Mouse (Mus musculus): ENCODE measurements around the gene Fancf. TPM values are rescaled to one million over a fixed set of nuclear protein-coding genes. Genes with fewer than 3 reads are reported as not detected.

The Fancf gene
- polyA plus RNA-seq, 1 experiment from 2014 or later = 9.8 TPM

- DNase-seq (ENCODE audit: low spot score) = no peak
Observed at GRCm38 (mm10) chr7:51850877-51851276, 11.2 kb downstream of the Fancf start.

GRCm38 (mm10) chr7:51840515-51840914 lies 21.6 kb downstream of the Fancf start:
- DNase-seq (ENCODE audit: low spot score) = no peak

GRCm38 (mm10) chr7:51831917-51832316 lies 30.1 kb downstream of the Fancf start:
- no peak for DNase-seq (ENCODE audit: low spot score)

DNA sequence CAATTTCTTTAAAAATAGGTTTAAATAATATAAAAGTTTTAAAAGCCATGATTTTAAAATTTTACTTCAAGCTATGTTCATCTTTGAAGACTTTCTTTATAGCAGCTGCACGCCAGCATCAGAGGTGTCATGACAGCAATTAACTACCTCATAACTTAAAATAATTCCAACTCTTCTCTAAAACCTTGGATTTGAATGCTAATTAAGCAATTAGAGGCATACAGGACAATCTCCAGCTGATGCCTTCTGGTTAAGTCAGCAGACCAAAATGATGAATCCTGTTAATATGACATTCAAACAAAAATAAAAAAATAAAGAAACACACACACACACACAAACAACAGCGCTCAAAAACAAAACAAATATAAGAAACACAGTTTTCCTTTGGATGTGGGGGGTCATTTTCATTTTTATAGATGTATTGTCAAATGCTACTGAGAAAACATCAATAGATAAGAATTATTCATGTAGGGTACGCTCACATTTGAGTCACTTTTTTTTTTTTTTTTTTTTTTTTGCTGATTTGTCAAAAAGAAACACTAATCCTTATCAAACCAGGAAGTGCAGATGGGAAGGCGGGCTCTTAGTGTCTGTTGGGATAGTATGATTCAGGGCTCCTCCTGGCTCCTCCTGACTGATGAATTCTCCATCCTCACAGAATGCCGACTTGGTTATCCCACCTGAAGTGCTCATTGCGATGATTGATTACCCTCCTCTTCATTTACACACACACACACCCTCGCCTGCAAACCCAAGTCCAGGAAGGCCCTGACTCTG lies 38.3 kb downstream of the Fancf start:
- DNase-seq (ENCODE audit: low spot score) = no peak

- no peak for DNase-seq (ENCODE audit: low spot score)
Observed at GRCm38 (mm10) chr7:51821467-51821866, 40.6 kb downstream of the Fancf start.

GRCm38 (mm10) chr7:51819891-51820290 lies 42.2 kb downstream of the Fancf start:
- DNase-seq (ENCODE audit: low spot score) = no peak

DNA sequence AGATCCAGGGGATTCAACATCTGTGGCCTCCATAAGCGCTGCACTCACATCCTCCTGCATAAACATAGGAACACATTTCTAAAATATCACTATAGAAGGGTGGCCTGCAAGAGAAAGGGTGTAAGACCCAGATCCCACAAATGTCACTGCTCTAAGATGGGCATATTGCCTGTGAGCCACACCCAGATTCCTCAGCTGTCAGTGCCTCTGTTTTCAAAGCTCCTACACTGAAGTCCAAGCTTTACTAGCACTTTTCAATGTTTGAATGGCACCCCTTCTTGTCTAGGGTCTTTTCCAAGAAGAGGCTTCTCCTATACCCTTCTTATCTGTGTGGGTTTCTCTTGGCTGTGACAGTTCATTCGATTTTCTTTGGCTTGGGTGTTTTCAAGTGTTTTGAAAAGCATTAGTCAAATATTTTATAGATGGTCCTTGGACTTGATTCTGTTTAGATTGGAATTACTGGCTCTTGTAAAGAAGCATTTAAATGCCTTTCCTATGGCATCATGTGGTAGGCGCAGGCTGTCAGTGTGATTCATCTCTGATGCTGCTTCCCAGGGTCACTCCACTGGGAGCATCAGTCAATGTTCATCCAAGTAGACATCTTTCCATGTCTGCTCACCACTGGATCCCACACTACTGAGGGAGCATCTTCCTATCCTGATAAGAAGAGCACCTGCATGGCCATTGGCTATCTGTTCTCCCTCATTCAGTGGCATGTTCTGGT lies 43.7 kb downstream of the Fancf start:
- no peak for DNase-seq (ENCODE audit: low spot score)

- no peak for DNase-seq (ENCODE audit: low spot score)
Observed at GRCm38 (mm10) chr7:51816283-51816839, 45.7 kb downstream of the Fancf start.

DNA sequence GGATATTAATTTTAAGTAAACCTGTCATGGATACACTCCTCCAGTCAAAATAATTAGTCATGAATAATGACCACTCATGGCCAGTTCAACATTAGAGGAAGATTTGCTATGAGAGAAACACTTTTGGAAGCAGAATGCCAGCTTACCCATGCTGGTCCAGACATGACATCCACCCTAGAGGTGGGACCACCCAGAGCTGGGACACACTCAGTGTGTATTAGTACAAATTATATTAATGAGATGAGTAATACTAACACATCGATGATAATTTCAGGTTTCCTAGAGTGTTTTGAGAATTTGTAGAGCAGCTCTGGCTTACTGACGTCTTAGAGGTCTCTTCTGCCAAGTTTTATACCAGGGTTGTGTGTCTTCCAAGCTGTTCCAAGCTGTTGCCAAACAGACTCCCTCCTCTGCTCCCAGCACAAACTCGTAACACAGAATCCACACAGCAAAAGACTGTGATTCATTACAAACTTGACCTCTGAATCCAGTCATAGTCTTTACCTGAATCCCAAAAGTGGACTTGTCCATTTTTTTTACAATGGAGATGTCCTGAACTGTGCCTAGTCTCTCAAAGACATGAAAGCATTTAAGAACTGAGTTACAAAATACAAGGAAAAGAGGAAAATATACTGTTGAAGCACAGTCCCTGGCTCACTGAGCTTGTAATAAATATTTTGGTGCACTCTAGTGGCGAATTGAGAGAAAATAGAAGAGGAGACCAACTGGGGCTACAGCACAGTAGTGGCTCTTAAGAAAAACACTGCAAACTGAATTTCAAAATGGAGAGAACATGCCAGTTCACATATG lies 46.4 kb downstream of the Fancf start:
- no peak for DNase-seq (ENCODE audit: low spot score)

Other genes starting within 250 kb of the Fancf start
- 0.13 and 0.27 TPM in 2 replicates for gene Slc17a6, start 240.3 kb downstream of the Fancf start, polyA plus RNA-seq (2015; fragmentation: Nextera tagmentation; extraction: Ambion mirVana)
- gene Gas2, start 252 bp downstream of the Fancf start, polyA plus RNA-seq (2015; fragmentation: Nextera tagmentation; extraction: Ambion mirVana) = 9.9 and 10.5 TPM in 2 replicates
- gene Svip, start 143.8 kb upstream of the Fancf start, polyA plus RNA-seq (2015; fragmentation: Nextera tagmentation; extraction: Ambion mirVana) = 1.6 and 1.8 TPM in 2 replicates
- 0.57 TPM in 1 of 2 replicates, not detected in the other for gene 1700015G11Rik, start 153.5 kb upstream of the Fancf start, polyA plus RNA-seq (2015; fragmentation: Nextera tagmentation; extraction: Ambion mirVana)

All from thymus, postnatal 0 days (tissue).